Mouse (Mus musculus) WW6 (cell line): ENCODE results near the gene Setd1b.

Experiments used
- DNase-seq: peaks from one replicate; pipeline ENCODE4 v3.0.0-alpha.2; 2013; ENCODE audit warnings: low read depth, low spot score

Gene Setd1b

GRCm38 (mm10) chr5:123140694-123141554 lies 1.1 kb upstream of the Setd1b start:
- DNase-seq = no peak

GRCm38 (mm10) chr5:123141555-123142160 lies 335 bp upstream of the Setd1b start:
- no peak for DNase-seq

- DNase-seq = no peak
These were observed 1.4 kb downstream of the Setd1b start for GRCm38 (mm10) chr5:123143251-123143970.

- DNase-seq = no peak
These were observed 2.2 kb downstream of the Setd1b start for GRCm38 (mm10) chr5:123143971-123144745.

- no peak for DNase-seq
These were observed 3.0 kb downstream of the Setd1b start for GRCm38 (mm10) chr5:123144746-123145590.

GRCm38 (mm10) chr5:123146357-123146756 lies 4.4 kb downstream of the Setd1b start:
- DNase-seq = no peak

GRCm38 (mm10) chr5:123147569-123147968 lies 5.6 kb downstream of the Setd1b start:
- no peak for DNase-seq

- no peak for DNase-seq
These were observed 6.2 kb downstream of the Setd1b start for GRCm38 (mm10) chr5:123148073-123148722.

GRCm38 (mm10) chr5:123149451-123150400 lies 7.7 kb downstream of the Setd1b start:
- no peak for DNase-seq

GRCm38 (mm10) chr5:123150641-123151040 lies 8.6 kb downstream of the Setd1b start:
- DNase-seq = no peak

- DNase-seq = no peak
These were observed 9.1 kb downstream of the Setd1b start for GRCm38 (mm10) chr5:123151077-123151476.

- no peak for DNase-seq
These were observed 9.8 kb downstream of the Setd1b start for GRCm38 (mm10) chr5:123151707-123152362.

- no peak for DNase-seq
These were observed 10.9 kb downstream of the Setd1b start for GRCm38 (mm10) chr5:123152901-123153300.

GRCm38 (mm10) chr5:123155425-123155824 lies 13.4 kb downstream of the Setd1b start:
- no peak for DNase-seq

GRCm38 (mm10) chr5:123156763-123157162 lies 14.8 kb downstream of the Setd1b start:
- no peak for DNase-seq

- DNase-seq = no peak
These were observed 16.0 kb downstream of the Setd1b start for GRCm38 (mm10) chr5:123157972-123158371.

GRCm38 (mm10) chr5:123159446-123159845 lies 17.5 kb downstream of the Setd1b start:
- DNase-seq = no peak

GRCm38 (mm10) chr5:123159866-123160265 lies 17.9 kb downstream of the Setd1b start:
- DNase-seq = no peak
